Mouse (Mus musculus) heart, postnatal 14 days (tissue): ENCODE data around the gene Gngt1. TPM values are rescaled to one million over a fixed set of nuclear protein-coding genes. Genes with fewer than 3 reads are reported as not detected.

Experiments used
- total RNA-seq, 2 experiments: library from RNA; stranded (reverse); gene quantifications; 2 replicates each; pipeline ENCODE4 v1.2.3; 2021

Gene Gngt1
- total RNA-seq, 2 experiments from 2014 or later, result not detected

Other genes starting within 250 kb of the Gngt1 start
- gene Calcr, start 229.1 kb upstream of the Gngt1 start, total RNA-seq, result not detected
- gene Tfpi2, start 4.9 kb upstream of the Gngt1 start, total RNA-seq, result 1 to 10 TPM; 2.2 to 2.4 TPM
- gene Gng11, start 10.1 kb downstream of the Gngt1 start, total RNA-seq, result 10 to 100 TPM; 78.8 to 88.5 TPM
- 10 to 100 TPM; 21.3 to 24.2 TPM for gene Bet1, start 93.2 kb downstream of the Gngt1 start, total RNA-seq